ENCODE assay signal across 10 mouse cellular contexts in genomic region chr6:38960791-38961426, GRCm38 (mm10).
DNase-seq lines count a peak whose midpoint lies in the region; ATAC-seq and TF ChIP-seq lines count a peak whose summit lies in the region.
"Had no signal": no experiment of that assay in that cellular context is flagged by ENCODE, and none has a peak within 500 bp of the region (broad histone marks: within the 10 kb centered on the region; RNA-seq: fewer than 3 reads in every experiment).

No protein-coding gene starts in this region.

- H3K4me3 ChIP-seq in hindbrain, embryonic 11.5 days (ENCODE audit: low read depth, low read length): no peak overlapping the region
- no peak overlapping the region for H3K4me3 ChIP-seq in hindbrain, embryonic 14.5 days (replicated peaks; ENCODE audit: low read length)
- H3K4me3 ChIP-seq in C2C12 (ENCODE audit: insufficient read depth, poor library complexity, severe bottlenecking): no peak overlapping the region
- no peak overlapping the region for H3K4me3 ChIP-seq in neural tube, embryonic 14.5 days (ENCODE audit: low read depth, low read length)
- H3K4me3 ChIP-seq: embryonic facial prominence, embryonic 15.5 days; liver, embryonic 15.5 days had no signal

- H3K79me2 ChIP-seq in C2C12 (ENCODE audit: control insufficient read depth, insufficient read depth): no peaks in the 10 kb centered on the region

- H3K27me3 ChIP-seq in hindbrain, embryonic 11.5 days (ENCODE audit: control insufficient read depth, insufficient read depth, low read length): no peaks in the 10 kb centered on the region
- H3K27me3 ChIP-seq in hindbrain, embryonic 14.5 days (ENCODE audit: control insufficient read depth, insufficient read depth, low read length): no peaks in the 10 kb centered on the region
- no peaks in the 10 kb centered on the region for H3K27me3 ChIP-seq in C2C12 (ENCODE audit: control insufficient read depth, insufficient read depth, insufficient read length)
- no peaks in the 10 kb centered on the region for H3K27me3 ChIP-seq in neural tube, embryonic 14.5 days (ENCODE audit: control insufficient read depth, insufficient read depth, low read length)
- H3K27me3 ChIP-seq: embryonic facial prominence, embryonic 15.5 days had no signal

- WGBS in hindbrain, embryonic 11.5 days: 64% methylated on average over 12 of the region's 12 CpGs
- 58% methylated on average over 12 of the region's 12 CpGs for WGBS in hindbrain, embryonic 14.5 days
- 71% methylated on average over 12 of the region's 12 CpGs for WGBS in neural tube, embryonic 14.5 days

- TF ChIP-seq CTCF in C2C12 (IDR thresholded peaks at IDR 0.05; ENCODE audit: control insufficient read depth, insufficient read depth, insufficient read length): no peak

- peak overlapping the region; percentile 10 for H3ac ChIP-seq in C2C12 (ENCODE audit: control insufficient read depth, insufficient read length, low read depth)

- no peak overlapping the region for H3K4me2 ChIP-seq in hindbrain, embryonic 11.5 days (replicated peaks; ENCODE audit: low read depth, low read length)
- no peak overlapping the region for H3K4me2 ChIP-seq in hindbrain, embryonic 14.5 days (replicated peaks)
- H3K4me2 ChIP-seq in neural tube, embryonic 14.5 days (ENCODE audit: low read depth, low read length): no peak overlapping the region
- H3K4me2 ChIP-seq: embryonic facial prominence, embryonic 15.5 days; liver, embryonic 15.5 days had no signal

- no peaks in the 10 kb centered on the region for H3K36me3 ChIP-seq in hindbrain, embryonic 11.5 days (ENCODE audit: control insufficient read depth, insufficient read depth, low read length)
- H3K36me3 ChIP-seq in hindbrain, embryonic 14.5 days (replicated peaks; ENCODE audit: control insufficient read depth, insufficient read depth): no peaks in the 10 kb centered on the region
- H3K36me3 ChIP-seq in C2C12 (ENCODE audit: control insufficient read depth, insufficient read depth): no peaks in the 10 kb centered on the region
- no peaks in the 10 kb centered on the region for H3K36me3 ChIP-seq in neural tube, embryonic 14.5 days (ENCODE audit: control insufficient read depth, insufficient read depth, low read length)
- H3K36me3 ChIP-seq: embryonic facial prominence, embryonic 15.5 days; liver, embryonic 15.5 days had no signal

- H3K27ac ChIP-seq in hindbrain, embryonic 11.5 days (ENCODE audit: low read depth, low read length): no peak overlapping the region
- H3K27ac ChIP-seq in hindbrain, embryonic 14.5 days: no peak overlapping the region
- no peak overlapping the region for H3K27ac ChIP-seq in neural tube, embryonic 14.5 days (ENCODE audit: low read depth, low read length)
- H3K27ac ChIP-seq: embryonic facial prominence, embryonic 15.5 days had no signal

- H3K9ac ChIP-seq in hindbrain, embryonic 11.5 days (ENCODE audit: low read depth, low read length): no peak overlapping the region
- H3K9ac ChIP-seq in hindbrain, embryonic 14.5 days: no peak overlapping the region
- H3K9ac ChIP-seq in neural tube, embryonic 14.5 days (replicated peaks; ENCODE audit: low read depth, low read length): no peak overlapping the region
- H3K9ac ChIP-seq: embryonic facial prominence, embryonic 15.5 days; liver, embryonic 15.5 days had no signal

- H3K4me1 ChIP-seq in hindbrain, embryonic 11.5 days (replicated peaks; ENCODE audit: control insufficient read depth, insufficient read depth, low read length): 0 out of 2 replicates have a peak, but pooled peaks cover 2% of the 10 kb centered on the region
- H3K4me1 ChIP-seq in hindbrain, embryonic 14.5 days (replicated peaks; ENCODE audit: control insufficient read depth, insufficient read depth, low read length): no peaks in the 10 kb centered on the region
- no peaks in the 10 kb centered on the region for H3K4me1 ChIP-seq in neural tube, embryonic 14.5 days (ENCODE audit: control insufficient read depth, insufficient read depth, low read length)
- H3K4me1 ChIP-seq: embryonic facial prominence, embryonic 15.5 days had no signal

- no peaks in the 10 kb centered on the region for H3K9me3 ChIP-seq in hindbrain, embryonic 11.5 days (ENCODE audit: control insufficient read depth, low read length)
- no peaks in the 10 kb centered on the region for H3K9me3 ChIP-seq in hindbrain, embryonic 14.5 days (ENCODE audit: control insufficient read depth, low read length)
- no peaks in the 10 kb centered on the region for H3K9me3 ChIP-seq in neural tube, embryonic 14.5 days (ENCODE audit: control insufficient read depth, low read length)
- H3K9me3 ChIP-seq: embryonic facial prominence, embryonic 15.5 days; liver, embryonic 15.5 days had no signal

- peak; percentile 9 for DNase-seq in hindbrain, embryonic 11.5 days (ENCODE audit: low spot score)
- DNase-seq in hindbrain, embryonic 14.5 days (ENCODE audit: low spot score): no peak
- DNase-seq in cerebellum, adult 18-20 months: peak; percentile 53 to 66
- peak; percentile 70 for DNase-seq in heart, postnatal 4 days
- DNase-seq in yolk sac, embryonic 10.5 days (ENCODE audit: low spot score): no peak
- DNase-seq in gastrocnemius, postnatal 36 days: no peak

- no peaks in the 10 kb centered on the region for H3K79me3 ChIP-seq in C2C12 (ENCODE audit: low read depth)

- no peak for ATAC-seq in hindbrain, embryonic 11.5 days (ENCODE audit: low FRiP score)
- ATAC-seq in hindbrain, embryonic 14.5 days (ENCODE audit: low FRiP score): no peak
- ATAC-seq in neural tube, embryonic 14.5 days (ENCODE audit: low read depth): 0 out of 2 replicates have a peak, but pooled peaks have one; percentile 11

- intact Hi-C loops in gastrocnemius, postnatal 36 days (cut with DNase I): no loop called here

TF ChIP-seq in C2C12, 6 proteins besides CTCF, POLR2A, EP300 and RAD21:
- TF ChIP-seq MYOD1 (IDR thresholded peaks at IDR 0.05; ENCODE audit: control insufficient read depth, insufficient read length, low read depth) (no peak), USF1 (IDR thresholded peaks at IDR 0.05; ENCODE audit: low read depth) (peak; percentile 91)

Comparison
In these comparisons a context has a peak if more than half of its experiments do, and no peak if none do; other contexts are left out.
1. DNase-seq: peak in hindbrain, embryonic 11.5 days (single experiment), cerebellum, adult 18-20 months (2 of 2) and heart, postnatal 4 days (single experiment); none in hindbrain, embryonic 14.5 days (single experiment), yolk sac, embryonic 10.5 days (single experiment) and gastrocnemius, postnatal 36 days (0 of 2).